Mouse (Mus musculus): ENCODE measurements around the gene Prkar1b. TPM values are rescaled to one million over a fixed set of nuclear protein-coding genes. Genes with fewer than 3 reads are reported as not detected.

The Prkar1b gene
- total RNA-seq, 4 experiments from 2014 or later, result 38.5 to 62.4 (median 55.9) TPM

DNA sequence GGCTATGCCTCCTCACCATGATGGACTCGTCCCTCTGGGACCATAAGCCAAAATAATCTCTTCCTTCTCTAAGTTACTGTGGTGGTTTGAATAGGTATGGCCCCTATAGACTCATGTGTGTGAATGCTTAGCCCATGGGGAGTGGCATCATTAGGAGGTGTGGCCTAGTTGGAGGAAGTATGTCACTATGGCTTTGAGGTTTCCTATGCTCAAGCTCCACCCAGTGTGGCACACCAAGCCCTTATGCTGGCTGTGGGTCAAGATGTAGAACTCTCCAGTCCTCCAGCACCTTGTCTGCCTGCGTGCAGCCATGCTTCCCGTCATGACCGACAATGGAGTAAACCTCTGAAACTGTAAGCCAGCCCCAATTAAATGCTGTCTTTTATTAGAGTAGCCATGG, 4.1 kb downstream of the Prkar1b start:
- DNase-seq, result no peak

DNA sequence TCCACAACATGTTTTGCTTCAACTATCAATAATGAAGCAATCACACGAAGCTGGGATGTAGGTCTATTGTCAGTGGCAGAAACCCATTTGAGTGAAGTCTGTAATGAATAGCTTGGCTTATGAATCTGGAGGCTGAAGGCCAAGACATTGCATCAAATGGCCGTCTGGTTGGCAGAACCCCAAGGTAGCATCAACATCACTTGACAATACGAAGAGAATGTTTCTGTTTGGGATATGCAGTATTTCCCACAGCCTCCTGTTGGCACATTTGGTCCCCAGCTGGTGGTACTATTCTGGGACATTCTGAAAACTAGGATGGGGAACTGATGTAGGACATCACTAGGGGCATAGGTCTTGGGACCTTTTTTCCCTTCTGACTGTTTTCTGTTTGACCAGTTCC, 5.9 kb downstream of the Prkar1b start:
- no peak for DNase-seq

DNA sequence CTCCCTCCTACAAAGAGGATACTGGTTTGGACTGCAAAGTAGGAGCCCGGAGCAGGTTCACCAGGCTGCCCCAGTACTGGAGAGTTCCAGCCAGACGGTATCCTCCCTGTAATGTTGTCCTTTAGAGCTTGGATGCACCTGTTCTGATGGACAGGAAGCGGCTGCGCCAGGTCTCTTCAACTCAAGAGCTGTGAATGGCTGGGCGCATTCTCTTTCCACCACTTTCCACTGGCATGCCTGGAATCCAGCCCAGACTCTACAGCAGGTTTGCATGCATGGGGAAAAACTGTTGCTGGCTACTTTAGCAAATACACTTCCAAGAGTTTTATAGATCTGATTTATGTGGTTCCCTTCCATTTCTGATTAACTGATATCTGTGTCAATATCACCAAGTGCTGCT, 8.5 kb downstream of the Prkar1b start:
- no peak for DNase-seq

DNA sequence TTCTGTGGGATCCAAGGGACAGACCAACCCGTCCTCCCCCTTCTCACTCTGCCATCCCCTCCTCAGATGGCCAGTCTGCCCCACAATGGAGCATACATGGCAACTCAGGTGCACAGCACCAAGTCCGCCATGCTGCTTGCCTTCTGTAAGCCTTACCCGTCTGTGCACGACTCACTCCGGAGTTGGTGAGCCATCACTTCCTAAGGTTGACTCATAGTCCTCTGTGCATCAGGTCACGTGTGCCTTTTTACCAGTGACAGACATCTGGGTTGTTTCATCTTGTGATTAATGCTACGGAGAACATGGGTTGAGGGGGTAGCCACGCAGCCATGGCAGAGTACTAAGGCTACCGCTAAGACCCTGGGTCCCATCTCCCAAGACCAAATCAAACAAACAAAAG, 9.2 kb downstream of the Prkar1b start:
- DNase-seq, result no peak

DNA sequence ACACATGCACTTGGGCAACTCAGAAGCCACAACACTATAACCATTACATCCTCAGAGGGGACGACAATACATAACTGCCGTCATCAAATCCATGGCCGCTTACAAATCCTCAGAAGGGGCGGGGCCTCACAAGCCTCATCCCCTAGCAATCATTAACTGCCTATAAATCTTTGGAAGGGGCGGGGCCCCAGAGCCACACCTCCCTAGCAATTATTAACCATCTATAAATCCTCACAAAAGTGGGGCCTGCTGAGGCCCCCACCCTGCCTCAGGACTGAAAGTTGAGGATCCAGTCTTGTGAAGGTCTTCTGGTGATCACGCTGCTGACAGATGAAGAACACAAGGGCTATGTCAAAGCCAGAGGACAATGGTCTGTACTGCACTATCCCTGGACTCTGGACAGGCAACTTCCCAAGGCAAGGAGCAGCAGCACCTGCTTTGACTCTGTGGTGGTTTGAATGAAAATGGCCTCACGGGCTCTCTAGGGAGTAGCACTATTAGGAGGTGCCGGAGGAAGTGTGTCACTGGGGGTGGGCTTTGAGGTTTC, 10.8 kb downstream of the Prkar1b start:
- no peak for DNase-seq

DNA sequence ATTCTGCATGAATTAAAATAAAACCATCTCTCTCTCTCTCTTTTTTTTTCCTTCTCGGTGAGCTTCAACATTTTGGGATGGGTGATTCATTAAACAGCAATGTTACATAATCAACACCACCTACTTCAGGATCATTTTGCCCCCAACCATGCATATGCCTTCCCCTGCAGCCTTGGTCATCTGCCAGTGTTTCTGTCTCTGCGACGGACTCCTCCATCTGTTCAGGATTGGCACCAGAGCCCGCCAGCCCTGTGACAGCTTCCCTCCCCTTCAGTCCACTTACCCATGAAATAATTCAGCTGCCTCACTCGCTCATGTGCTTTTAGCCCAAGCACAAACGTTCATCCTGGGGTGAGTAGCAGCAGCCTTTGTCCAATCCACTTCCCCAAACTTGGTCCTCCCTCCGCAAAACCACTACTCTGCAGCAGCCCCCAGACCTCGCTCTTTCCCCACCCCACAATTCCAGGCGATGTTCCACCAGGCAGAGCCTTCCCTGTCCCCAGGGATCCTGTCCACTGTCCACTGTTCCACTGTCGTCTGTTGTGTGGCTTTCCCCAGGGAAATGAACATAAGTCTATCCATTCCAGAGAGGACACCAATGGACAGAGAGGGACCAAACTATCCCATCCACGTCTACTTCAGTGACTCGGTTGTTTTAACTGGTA, 11.4 kb downstream of the Prkar1b start:
- DNase-seq, result no peak

DNA sequence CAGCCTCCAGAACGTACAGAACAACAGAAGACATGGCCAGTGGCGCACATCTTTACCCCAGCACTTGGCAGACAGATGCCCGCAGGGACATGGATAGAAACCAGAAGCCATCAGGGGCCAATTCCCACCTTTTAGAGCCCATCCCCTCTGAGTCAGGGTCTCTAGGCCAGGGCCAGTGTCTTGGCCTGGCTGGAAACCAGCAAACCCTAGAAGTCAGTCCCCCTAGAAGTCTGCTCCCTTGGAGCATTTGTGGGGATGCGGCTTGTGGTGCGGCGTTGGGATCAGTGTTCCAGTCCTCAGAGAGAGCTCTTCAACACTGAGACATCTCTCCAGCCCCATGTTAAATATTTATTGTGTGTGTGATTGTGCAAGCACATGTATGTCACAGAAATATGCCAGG, 12.6 kb downstream of the Prkar1b start:
- DNase-seq, result no peak

DNA sequence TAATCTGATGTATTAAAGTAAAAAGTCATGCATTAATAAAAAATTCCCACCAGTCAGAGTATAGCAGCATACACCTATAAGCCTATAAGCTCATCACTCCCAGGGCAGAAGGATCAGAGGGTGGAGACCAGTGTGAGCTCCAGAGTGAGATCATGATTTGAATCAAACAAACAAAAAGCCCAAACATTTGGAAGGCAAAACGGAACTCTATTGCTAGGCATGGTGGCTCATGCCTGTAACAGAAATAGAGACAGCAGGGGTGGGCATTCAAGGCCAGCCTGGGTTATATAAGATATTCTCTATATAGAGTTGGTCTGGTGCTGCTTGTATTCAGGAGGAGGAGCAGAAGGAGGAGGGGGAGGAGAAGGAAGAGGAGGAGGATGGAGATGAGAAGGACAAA, 13.5 kb downstream of the Prkar1b start:
- DNase-seq, result no peak

DNA sequence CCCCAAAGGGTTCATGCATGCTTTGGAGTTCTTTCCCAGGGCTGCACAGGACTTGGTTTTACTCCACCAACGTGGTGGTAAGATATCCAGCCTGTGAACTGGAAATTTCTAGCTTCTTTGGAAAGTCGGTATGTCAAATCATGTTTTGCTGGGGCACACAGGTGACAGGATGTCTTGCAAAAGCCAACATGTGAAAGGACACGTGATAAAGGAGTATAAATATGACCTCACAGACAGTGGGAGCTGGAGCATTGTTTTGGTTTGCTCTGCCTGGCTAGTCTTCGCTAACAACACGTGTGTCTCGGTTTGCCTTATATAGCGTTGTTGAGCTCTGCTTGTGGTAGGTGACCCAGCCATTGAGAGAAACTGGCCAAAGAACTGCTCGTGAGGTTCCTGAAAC, 15.3 kb downstream of the Prkar1b start:
- DNase-seq, result no peak

DNA sequence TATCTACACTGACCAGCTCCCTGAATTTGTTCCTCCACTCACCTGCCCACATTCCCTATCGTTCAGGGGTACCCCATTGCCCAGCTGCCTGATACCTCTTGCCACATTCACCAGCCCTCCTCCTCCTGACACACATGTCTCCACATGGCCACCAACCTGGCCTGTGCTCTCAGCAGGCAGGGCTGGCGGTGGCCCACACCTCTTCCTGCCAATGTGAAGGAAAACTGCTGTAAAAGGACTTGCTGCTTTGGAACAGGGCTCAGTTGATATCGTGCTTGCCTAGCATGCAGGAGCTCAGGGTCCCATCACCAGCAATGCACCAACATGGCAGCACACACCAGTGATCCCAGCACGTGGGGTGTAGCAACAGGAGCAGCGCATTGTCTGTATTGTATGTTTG, 19.4 kb downstream of the Prkar1b start:
- DNase-seq, result no peak

DNA sequence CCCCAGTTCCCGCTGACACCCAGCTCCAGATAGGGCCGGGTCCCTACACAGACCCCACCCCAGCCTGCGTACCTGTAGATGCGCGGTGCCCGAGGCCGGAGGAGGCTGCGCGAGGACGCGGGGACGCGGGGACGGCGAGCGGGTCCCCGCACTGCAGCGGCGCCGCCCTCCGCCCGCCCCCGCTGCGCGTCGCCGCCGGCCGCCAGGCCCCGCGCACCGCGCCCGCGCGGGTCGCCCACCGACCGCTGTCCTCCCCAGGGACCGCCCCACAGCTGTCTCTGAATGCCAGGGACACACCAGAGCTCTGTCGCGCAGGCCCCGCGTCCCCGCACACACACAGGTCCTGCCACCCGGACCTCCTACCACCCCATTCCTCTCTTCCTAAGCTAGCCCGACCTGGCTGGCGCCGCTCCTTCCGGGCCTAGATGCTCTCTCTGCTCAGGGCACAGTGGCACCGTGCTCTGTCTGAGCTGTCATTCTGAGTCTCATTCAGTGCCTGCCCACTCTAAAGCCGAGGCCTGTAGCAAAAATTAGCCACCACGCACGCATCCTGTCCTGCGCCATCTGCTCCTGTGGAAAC, 20.1 kb downstream of the Prkar1b start:
- DNase-seq, result no peak

DNA sequence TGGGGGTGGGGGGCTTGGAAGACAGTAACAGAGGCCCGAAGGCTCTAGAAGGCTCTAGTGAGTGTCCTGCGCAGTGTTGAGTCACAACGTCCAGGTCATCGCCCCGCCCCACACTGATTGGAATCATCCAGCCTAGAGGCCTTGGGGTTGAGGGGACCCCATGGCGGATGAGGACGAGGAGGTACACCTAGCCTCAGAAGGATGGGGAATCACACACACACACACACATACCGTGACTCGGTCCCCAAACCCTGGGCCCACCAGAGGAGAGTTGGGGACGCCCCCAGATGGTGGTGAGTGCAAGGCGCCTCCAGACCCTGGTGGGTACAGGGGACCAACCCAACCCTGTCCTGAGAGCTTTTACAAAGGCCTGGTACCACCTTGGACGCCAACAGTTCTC, 20.7 kb downstream of the Prkar1b start:
- no peak for DNase-seq

DNA sequence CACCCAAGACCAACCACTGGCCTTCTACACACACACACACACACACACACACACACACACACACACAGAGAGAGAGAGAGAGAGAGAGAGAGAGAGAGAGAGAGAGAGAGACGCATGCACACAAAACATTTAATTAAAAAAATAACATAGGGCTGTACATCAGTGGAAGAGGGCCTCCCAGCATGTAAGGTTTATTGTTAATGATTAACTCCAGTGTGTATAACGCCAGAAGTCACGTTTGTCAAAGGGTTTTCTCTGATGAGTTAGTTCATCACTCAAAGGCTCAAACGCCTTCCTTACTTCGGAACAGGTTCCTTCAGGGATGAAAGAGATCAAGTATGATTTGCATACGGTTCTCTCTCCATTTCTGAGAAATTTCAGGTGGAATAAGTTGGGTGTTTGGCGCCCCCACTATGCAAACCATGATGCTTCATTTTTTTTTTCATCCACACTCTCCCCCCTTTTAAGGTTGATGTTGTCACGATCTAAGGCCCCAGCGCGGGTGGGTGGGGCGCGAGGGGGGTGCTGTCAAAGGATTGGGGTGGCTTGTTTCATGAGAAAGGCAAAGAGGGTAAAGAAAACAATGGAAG, 21.2 kb downstream of the Prkar1b start:
- DNase-seq, result no peak

DNA sequence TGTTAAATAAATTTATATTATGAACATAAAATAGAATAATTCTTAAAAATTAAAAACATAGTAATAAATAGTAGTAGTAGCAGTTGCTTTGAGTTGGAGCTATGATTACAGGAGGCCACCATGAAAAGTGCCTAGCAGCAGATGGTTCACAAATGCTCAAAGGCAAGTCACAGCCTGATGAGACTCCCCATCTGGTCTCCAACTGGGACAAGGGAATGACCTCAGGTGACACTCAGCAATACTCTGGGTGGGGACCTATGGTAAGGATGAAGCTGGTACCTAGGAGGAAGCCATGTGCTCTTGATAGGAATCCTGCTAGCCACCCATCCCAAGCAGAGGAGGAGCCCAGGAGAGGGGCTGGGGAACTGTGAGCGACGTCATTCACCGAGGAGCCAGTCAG, 24.1 kb downstream of the Prkar1b start:
- no peak for DNase-seq

DNA sequence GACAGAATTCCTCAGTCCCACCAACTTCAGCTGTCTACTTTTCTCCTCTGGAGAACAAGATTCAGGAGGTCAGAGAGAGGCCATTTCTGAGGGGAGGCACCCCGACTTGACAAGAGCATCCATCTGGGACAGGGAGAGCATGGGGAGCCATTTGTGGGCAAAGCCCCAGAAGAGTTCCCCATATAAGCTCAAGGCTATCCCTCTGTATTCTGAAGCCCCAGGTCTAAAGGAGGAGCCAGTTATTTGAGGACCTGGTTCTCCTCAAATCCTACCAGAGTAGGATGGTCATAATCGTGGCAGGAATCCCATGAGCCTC, 30.9 kb downstream of the Prkar1b start:
- DNase-seq, result no peak

DNA sequence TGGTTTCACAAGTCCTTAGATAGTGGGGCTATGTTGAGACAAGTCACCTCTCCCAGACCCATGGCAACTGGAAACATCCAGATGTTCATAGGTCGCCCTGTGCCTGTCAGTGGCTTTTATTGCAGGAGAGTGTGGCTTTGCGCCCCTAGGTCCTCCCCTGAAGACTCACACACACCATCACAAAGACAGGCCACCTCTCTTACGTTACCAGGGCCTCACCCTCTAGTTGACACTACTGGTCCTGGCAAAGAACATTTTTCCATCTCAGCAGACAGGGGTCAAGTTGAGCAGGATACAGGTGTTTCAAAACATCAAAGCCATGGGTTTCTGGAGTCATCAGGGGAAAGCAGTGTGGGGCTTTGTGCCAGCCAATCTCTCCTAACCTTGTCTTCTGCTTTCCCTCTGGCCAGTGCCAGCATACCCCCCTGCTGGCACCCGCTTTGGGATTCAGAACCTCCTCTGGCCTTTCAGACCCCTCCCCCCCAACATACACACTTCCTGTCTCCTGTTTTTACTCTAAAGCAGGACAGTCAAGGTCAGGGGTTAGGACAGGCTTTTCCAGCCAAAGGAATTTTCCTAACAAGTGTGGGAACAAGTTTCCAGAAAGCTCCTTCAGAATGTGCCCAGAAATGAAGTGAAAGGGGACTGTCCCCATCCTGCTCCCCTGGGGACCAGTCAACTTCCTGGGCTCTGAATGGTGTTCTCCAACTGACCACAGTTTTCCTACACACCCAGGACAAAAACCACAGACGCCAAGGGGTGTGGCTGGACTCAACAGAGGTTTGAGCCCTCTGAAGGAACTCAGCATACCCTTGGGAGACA, 31.5 kb downstream of the Prkar1b start:
- DNase-seq, result no peak

DNA sequence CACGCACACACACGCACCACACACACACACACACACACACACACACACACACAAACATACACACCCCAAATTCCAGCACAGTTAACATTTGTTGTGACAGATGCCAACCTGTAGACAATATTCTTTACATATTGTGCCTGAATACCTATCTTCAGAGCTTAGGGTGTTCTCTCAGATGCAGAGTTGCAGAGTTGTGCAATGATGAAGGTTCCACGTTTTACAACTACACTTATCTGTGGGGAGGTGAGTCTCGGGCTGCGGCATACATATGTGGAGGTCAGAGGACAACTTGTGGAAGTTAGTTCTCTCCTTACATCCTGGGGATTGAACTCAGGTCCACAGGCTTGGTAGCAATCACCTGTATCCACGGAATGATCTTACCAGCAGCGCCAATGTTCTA, 34.3 kb downstream of the Prkar1b start:
- DNase-seq, result no peak

DNA sequence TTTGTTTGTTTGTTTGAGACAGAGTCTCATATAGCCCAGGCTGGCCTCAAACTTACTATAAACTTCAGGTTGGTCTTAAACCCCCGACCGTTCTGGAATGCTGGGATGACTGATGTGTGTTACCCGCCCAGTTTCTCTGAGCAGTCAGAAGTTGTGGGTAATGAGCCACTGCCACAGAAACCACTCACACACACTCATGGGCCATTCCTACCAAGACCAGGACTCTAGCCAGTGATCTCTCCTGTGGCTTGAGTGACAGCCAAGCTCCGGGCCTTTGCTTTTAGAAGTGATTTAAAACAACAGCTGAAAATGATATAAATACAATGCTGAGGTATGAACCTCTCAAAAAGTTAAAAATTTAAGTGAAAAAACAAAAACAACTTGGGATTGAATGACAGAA, 34.9 kb downstream of the Prkar1b start:
- no peak for DNase-seq

DNA sequence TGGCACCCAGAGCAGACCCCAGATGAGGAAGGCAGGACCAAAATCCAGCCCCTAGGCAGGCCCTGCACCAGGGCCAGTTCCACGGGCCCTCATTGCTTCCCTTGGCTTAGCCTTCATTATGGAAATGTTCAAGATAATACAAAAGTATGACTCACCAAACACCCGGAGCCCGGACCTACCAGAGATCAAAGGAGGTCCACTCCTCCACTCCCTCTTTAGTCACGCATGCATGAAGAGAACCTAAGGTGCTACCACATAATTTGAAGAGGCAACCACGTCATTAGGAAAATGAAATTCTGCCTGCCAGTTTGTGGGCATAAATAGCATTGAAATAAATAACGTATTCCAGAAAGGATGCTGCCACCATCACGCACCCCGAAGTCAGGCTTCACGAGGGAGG, 37.4 kb downstream of the Prkar1b start:
- no peak for DNase-seq

DNA sequence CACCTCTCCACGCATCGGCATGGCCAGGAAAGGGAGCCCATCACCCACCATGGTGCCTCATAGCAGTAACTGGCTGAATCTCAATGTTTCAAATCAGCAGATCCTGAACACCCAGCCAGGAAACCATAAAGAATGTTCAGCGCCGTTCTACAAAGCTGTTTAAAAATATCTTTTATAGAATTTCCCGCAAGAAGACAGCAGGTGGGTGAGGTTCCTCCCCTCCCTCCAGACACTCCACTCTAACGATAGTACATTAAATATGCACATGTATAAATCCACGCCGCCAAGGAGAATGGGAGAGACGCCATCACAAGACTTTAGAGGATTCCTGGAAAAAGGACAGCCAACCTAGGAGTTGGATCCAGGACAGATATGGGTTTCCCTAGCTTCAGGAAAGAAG, 37.8 kb downstream of the Prkar1b start:
- no peak for DNase-seq

DNA sequence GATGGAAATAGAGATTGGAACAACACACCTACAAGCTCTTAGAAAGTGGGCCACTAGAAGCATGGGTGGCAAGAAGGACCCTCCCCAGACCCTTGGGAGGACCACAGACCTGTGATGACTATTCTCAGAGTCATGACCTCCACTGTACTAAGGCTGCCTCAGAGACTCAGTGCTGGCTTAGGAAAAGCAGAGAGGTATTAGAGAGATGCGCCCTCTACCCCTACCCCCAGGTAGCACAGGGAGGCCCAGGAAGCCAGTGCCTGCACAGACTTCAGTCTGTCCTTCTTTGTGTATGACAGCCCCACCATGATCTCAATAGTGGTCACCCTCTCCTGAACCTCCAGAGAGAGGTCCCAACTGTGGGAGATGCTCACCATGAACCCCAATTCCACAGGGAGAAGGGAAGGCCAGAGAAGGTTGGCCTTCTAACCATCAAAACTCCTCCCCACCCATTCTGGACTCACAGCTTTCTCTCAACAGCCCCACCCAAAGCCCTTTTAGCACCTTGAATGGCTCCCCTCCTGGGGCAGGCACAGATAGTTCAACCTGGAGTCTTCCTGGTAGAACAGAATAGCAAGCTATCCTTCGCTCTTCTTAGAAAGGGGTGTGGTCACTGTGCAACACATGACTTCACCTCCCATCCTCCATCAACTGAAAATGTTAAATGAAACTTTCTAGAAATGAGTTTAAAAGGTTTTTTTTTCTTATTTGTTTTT, 39.5 kb downstream of the Prkar1b start:
- DNase-seq, result no peak

DNA sequence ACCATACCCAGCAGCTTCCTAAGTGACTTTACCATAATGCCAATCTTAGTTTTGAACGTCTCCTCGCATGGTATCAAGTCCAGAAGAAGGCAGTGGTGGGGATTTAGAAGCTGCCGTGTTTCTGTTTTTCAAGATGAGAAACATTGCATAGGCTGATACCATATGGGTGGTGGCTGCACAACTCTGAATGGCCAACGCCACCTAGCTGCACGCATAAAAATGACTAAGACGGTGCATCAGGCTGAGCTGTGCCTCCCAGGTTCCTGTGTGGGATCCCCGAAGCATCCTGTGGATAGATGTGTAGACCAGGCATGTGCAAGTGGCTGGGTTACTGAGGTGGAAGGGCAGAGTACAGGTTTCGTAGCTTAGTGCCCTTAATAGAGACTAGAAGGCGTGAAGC, 42.0 kb downstream of the Prkar1b start:
- no peak for DNase-seq

DNA sequence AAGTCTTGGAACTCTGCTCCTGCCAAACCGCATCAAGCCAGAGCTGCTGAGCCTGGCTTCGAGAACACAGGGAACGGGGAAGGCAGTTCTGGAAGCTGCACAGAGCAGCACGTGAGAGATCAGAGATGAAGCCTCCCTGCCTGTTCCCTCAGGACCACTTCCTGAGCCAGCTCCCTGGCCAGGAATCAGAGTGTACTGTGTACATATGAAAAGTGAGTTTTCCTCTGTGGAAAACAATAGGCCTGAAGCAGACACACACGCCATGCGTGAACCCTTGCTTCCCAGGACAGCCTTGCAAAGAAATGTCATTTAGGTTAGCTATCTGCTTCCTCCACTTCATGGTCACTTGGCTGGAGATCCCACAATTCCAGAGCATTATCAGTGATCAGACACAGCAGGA, 48.0 kb downstream of the Prkar1b start:
- no peak for DNase-seq

Measured in adrenal gland, adult 8-10 months (tissue).